Mouse (Mus musculus) ES-E14 (cell line): ENCODE results near the gene Vsx1. TPM values are rescaled to one million over a fixed set of nuclear protein-coding genes. Genes with fewer than 3 reads are reported as not detected.

Experiments used
- DNase-seq: peaks from one replicate; pipeline ENCODE4 v3.0.0-alpha.2; 2013; ENCODE audit warnings: low read depth, low spot score
- H3K27ac ChIP-seq: 2 replicates; pipeline ENCODE4 v1.5.1; 2012; ENCODE audit warnings: low read depth, mild to moderate bottlenecking, low read length, moderate library complexity, mixed read lengths; ENCODE audit not compliant: poor library complexity, insufficient read depth, severe bottlenecking
- H3K36me3 ChIP-seq: 2 replicates; pipeline ENCODE4 v1.6.1; 2012; ENCODE audit warnings: mild to moderate bottlenecking, low read length, moderate library complexity, mixed read lengths; ENCODE audit not compliant: control insufficient read depth, poor library complexity, insufficient read depth, severe bottlenecking
- H3K4me1 ChIP-seq, 2 experiments: fragments of 150-350 bp in 1 of 2; sonication (generic) in 1 of 2; 2 replicates each; pipeline ENCODE4 v1.6.1; 2012; ENCODE audit warnings: low read length in 2 of 2, mild to moderate bottlenecking in 1 of 2, mixed read lengths in 1 of 2; ENCODE audit not compliant: control insufficient read depth in 2 of 2, insufficient read depth in 2 of 2, poor library complexity in 1 of 2
- H3K4me3 ChIP-seq, 2 experiments: fragments of 150-350 bp in 1 of 2; sonication (generic) in 1 of 2; 2 replicates each; pipeline ENCODE4 v1.5.1; 2012; ENCODE audit warnings: low read length in 2 of 2, low read depth in 1 of 2, mild to moderate bottlenecking in 1 of 2, mixed read lengths in 1 of 2; ENCODE audit not compliant: insufficient read depth in 1 of 2, poor library complexity in 1 of 2, severe bottlenecking in 1 of 2
- H3K9ac ChIP-seq: 2 replicates; pipeline ENCODE4 v1.6.1; 2012; ENCODE audit warnings: low read depth, mild to moderate bottlenecking, low read length, mixed read lengths; ENCODE audit not compliant: poor library complexity, insufficient read depth, severe bottlenecking
- H3K9me3 ChIP-seq: fragments of 150-350 bp; sonication (generic); 2 replicates; pipeline ENCODE4 v1.6.1; 2012; ENCODE audit warnings: low read depth, mild to moderate bottlenecking, low read length; ENCODE audit not compliant: control insufficient read depth, insufficient read depth
- CHD2 ChIP-seq: IDR thresholded peaks from 2 replicates; pipeline ENCODE4 v1.6.1; 2014; ENCODE audit warnings: mild to moderate bottlenecking, low read depth, low read length, inconsistent platforms
- HCFC1 ChIP-seq: IDR thresholded peaks from 2 replicates; pipeline ENCODE4 v1.6.1; 2012; ENCODE audit warnings: low read length, inconsistent platforms, borderline replicate concordance; ENCODE audit not compliant: insufficient read depth
- MAFK ChIP-seq: IDR thresholded peaks from 2 replicates; pipeline ENCODE4 v1.6.1; 2014; ENCODE audit warnings: mild to moderate bottlenecking, low read depth, low read length, inconsistent platforms; ENCODE audit not compliant: insufficient read depth
- ZC3H11A ChIP-seq: IDR thresholded peaks from 2 replicates; pipeline ENCODE4 v1.6.1; 2012; ENCODE audit warnings: low read depth, mild to moderate bottlenecking, inconsistent platforms, low read length, borderline replicate concordance
- ZNF384 ChIP-seq: IDR thresholded peaks from 2 replicates; pipeline ENCODE4 v1.6.1; 2012; ENCODE audit warnings: low read depth, low read length, inconsistent platforms
- in situ Hi-C, 2 experiments: fragments of 600-800 bp; cut with MboI; formaldehyde crosslinking; loops; one replicate each; pipeline ENCODE4 v1.15.1; 2025; ENCODE audit warnings: low sequenced_read_pairs in 2 of 2, inconsistent platforms in 1 of 2; ENCODE audit not compliant: unreplicated experiment in 2 of 2
- total RNA-seq: library from RNA; depleted of rRNA; stranded (reverse); fragments of 300-350 nt; gene quantifications from 2 replicates; pipeline ENCODE4 v1.2.3, GENCODE M21; 2012

Vsx1 gene
- total RNA-seq, 1 experiment, result 0.13 TPM

DNA sequence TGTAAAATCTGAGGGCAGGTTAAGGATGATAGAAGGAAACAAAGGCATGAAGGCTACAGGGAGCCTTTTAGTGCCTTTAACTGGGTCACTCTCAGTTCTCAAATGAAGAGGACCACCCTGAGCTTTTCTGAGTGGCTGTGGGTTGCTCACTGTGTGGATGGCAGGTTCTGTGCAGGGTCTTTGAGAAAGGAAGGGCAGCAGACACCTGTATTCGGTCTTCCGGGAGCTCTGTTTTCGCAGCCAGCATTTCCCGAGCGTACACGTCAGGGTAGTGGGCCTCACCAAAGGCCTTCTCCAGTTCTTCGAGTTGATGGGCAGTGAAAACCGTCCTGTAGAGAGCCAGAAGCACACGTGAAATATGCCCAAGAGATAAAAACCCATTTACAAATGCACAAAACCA, 3.8 kb downstream of the Vsx1 start:
- Histone ChIP-seq H3K27ac (no peak overlapping the region), H3K4me3 (no peak overlapping the region), H3K4me1 (no peaks in the 10 kb centered on the region), H3K9me3 (no peaks in the 10 kb centered on the region), H3K36me3 (no peaks in the 10 kb centered on the region), H3K9ac (no peak overlapping the region)
- in situ Hi-C loops, result no loop called here
- no peak for TF ChIP-seq CHD2
- no peak for TF ChIP-seq ZC3H11A
- TF ChIP-seq MAFK, result no peak
- TF ChIP-seq HCFC1, result no peak
- no peak for DNase-seq

DNA sequence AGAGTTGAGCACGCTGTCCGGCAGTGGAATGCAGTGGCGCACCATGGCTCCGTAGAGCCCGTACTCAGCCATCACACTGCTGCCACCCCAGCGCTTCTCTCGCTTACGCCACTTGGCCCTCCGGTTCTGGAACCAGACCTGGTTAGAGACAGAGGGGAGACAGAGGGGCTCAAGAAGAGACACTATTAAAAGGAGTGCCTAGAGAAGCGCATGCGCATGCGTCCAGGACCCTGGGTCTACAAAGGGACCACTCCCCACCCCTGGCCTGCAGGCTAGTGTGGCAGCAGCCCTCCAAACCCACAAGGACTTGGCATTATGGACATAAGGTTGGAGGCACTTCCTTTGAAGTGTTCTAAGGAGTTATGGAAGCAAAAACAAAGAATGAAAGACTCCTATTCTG, 4.7 kb downstream of the Vsx1 start:
- Histone ChIP-seq H3K4me3 (no peak overlapping the region), H3K36me3 (no peaks in the 10 kb centered on the region), H3K9me3 (no peaks in the 10 kb centered on the region), H3K9ac (no peak overlapping the region), H3K4me1 (no peaks in the 10 kb centered on the region), H3K27ac (no peak overlapping the region)
- TF ChIP-seq MAFK (no peak), ZNF384 (no peak), HCFC1 (no peak), CHD2 (no peak), ZC3H11A (no peak)
- DNase-seq, result no peak
- in situ Hi-C loops, result no loop called here

DNA sequence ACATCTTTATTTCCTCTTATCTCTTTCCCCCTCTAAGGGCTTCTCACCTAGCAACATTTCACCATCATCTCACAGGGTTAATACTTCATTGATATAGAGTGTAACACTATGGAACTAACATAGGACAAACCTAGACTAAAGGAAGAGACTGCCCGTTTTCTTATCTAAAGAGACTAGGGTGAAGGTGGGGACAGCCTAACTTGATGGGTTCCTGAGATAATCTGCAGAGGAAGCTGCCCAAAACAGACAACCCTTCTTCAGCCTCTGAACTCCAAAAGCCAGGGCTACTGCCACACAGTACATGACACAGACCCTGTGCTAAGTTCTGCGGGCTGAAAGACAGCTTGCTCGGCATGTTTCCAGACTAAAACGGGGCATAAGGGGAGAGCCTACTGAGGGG, 7.6 kb downstream of the Vsx1 start:
- DNase-seq, result no peak
- Histone ChIP-seq H3K27ac (no peak overlapping the region), H3K36me3 (no peaks in the 10 kb centered on the region), H3K4me1 (no peaks in the 10 kb centered on the region), H3K4me3 (no peak overlapping the region), H3K9me3 (no peaks in the 10 kb centered on the region), H3K9ac (no peak overlapping the region)
- TF ChIP-seq ZC3H11A, result no peak
- no peak for TF ChIP-seq HCFC1
- TF ChIP-seq CHD2, result no peak
- no peak for TF ChIP-seq ZNF384
- no peak for TF ChIP-seq MAFK
- in situ Hi-C loops, result no loop called here

DNA sequence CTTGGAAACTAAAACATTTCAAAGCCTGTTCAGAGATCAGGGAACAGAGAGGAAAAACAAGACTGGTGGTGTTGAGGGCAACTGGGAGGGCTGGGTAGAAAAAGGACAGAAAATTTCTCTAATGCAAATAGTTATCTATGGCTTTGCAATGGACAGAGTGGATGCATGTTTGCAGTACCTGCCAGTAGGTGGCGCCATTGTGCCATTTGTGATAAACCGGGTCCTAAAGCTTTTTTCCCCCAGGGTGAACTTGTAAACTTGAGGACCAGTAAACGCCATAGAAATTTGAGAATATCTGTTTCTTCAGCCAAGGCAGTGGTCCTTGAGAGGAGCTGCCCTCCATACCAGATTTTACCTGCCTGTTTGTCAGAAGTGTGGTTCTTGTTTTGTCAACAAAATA, 10.8 kb downstream of the Vsx1 start:
- no peaks in the 10 kb centered on the region for H3K9me3 ChIP-seq
- no peak for DNase-seq
- H3K36me3 ChIP-seq, result no peaks in the 10 kb centered on the region
- in situ Hi-C loops, result loop anchor here (5.0 kb wide), 2 partner anchors 66 to 69 kb away; partner anchors contain the start of gene Entpd6 (in 1 of the 2)
- H3K4me1 ChIP-seq, result no peaks in the 10 kb centered on the region
- H3K27ac ChIP-seq, result no peak overlapping the region
- TF ChIP-seq CHD2 (no peak), ZNF384 (no peak), ZC3H11A (peak; percentile 99)
- H3K4me3 ChIP-seq, result no peak overlapping the region
- no peak overlapping the region for H3K9ac ChIP-seq

DNA sequence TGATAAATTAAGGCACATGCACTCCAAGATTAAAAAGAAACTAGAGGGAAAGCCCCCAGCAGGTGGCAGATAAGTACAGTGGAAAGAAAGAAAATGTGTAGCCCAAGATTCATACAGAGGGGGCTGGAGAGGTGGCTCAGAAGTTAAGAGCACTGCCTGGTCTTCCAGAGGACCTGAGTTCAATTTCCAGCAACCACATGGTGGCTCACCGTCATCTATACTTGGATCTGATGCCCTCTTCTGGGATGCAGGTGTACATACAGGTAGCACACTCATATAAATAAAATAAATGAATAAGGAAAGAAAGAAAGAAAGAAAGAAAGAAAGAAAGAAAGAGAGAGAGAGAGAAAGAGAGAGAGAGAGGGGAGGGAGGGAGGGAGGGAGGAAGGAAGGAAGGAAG, 13.6 kb downstream of the Vsx1 start:
- H3K9ac ChIP-seq, result no peak overlapping the region
- H3K4me3 ChIP-seq, result no peak overlapping the region
- DNase-seq, result no peak
- TF ChIP-seq MAFK, result no peak
- TF ChIP-seq CHD2, result no peak
- no peak for TF ChIP-seq ZC3H11A
- TF ChIP-seq ZNF384, result no peak
- TF ChIP-seq HCFC1, result no peak
- in situ Hi-C loops, result loop anchor here (5.0 kb wide), 2 partner anchors 63 to 72 kb away; partner anchors contain the start of gene Entpd6 (in 1 of the 2)
- no peak overlapping the region for H3K27ac ChIP-seq
- H3K9me3 ChIP-seq, result no peaks in the 10 kb centered on the region
- H3K36me3 ChIP-seq, result no peaks in the 10 kb centered on the region
- H3K4me1 ChIP-seq, result no peaks in the 10 kb centered on the region
